Mouse (Mus musculus) cortical plate, adult 2 months (tissue): Measurements from ENCODE around the gene Arrdc5. TPM values are rescaled to one million over a fixed set of nuclear protein-coding genes. Genes with fewer than 3 reads are reported as not detected.

Source experiments
- H3K27ac ChIP-seq: fragments of 200-500 bp; 2 replicates; pipeline ENCODE4 v1.5.1; 2012; ENCODE audit warnings: low read length, control low read depth, inconsistent platforms; ENCODE audit not compliant: insufficient read depth
- H3K4me1 ChIP-seq: fragments of 200-500 bp; 2 replicates; pipeline ENCODE4 v1.6.1; 2011; ENCODE audit warnings: low read length; ENCODE audit not compliant: control insufficient read depth, insufficient read depth
- H3K4me3 ChIP-seq: fragments of 200-500 bp; 2 replicates; pipeline ENCODE4 v1.5.1; 2011; ENCODE audit warnings: mild to moderate bottlenecking, low read length, control low read depth; ENCODE audit not compliant: insufficient read depth
- CTCF ChIP-seq: fragments of 200-500 bp; IDR thresholded peaks from 2 replicates; pipeline ENCODE4 v1.5.1; 2011; ENCODE audit warnings: mild to moderate bottlenecking, control low read depth, low read length; ENCODE audit not compliant: insufficient read depth; ENCODE audit errors: extremely low read depth
- POLR2A ChIP-seq: fragments of 200-500 bp; IDR thresholded peaks from 2 replicates; pipeline ENCODE4 v1.6.1; 2011; ENCODE audit warnings: mild to moderate bottlenecking, low read length, control low read depth; ENCODE audit not compliant: insufficient read depth; ENCODE audit errors: extremely low read depth
- polyA plus RNA-seq: library from polyadenylated mRNA; depleted of rRNA; stranded (reverse); fragments of >200 nt; gene quantifications from 2 replicates; pipeline ENCODE4 v1.2.3, GENCODE M21; 2012; rRNA removed

The Arrdc5 gene
- not detected in 2 replicates for polyA plus RNA-seq

GRCm38 (mm10) chr17:56300186-56300585 lies at the start of gene Arrdc5:
Gene Arrdc5 (minus strand): TSS chr17:56300286.
- no peak within 1 kb of the TSS for H3K4me3 ChIP-seq
- no peaks in the 10 kb centered on the region for H3K4me1 ChIP-seq
- H3K27ac ChIP-seq: no peak within 1 kb of the TSS
- TF ChIP-seq CTCF (no peak), POLR2A (no peak)

- Histone ChIP-seq H3K27ac (no peak overlapping the region), H3K4me1 (no peaks in the 10 kb centered on the region)
- TF ChIP-seq POLR2A (no peak), CTCF (no peak)
These were observed 48.5 kb upstream of the Arrdc5 start for GRCm38 (mm10) chr17:56348586-56348985.

GRCm38 (mm10) chr17:56348128-56348527 lies 48.0 kb upstream of the Arrdc5 start:
- no peak overlapping the region for H3K4me3 ChIP-seq
- no peak for TF ChIP-seq POLR2A
- no peak for TF ChIP-seq CTCF

More at GRCm38 (mm10) chr17:56348586-56348985, 48.5 kb upstream of the Arrdc5 start:
- H3K4me3 ChIP-seq: no peak overlapping the region

GRCm38 (mm10) chr17:56345364-56345763 lies 45.3 kb upstream of the Arrdc5 start:
- TF ChIP-seq CTCF (no peak), POLR2A (no peak)
- Histone ChIP-seq H3K27ac (no peak overlapping the region), H3K4me3 (no peak overlapping the region), H3K4me1 (peaks cover 2% of the 10 kb centered on the region; the same call in 1 of the 2 replicates)

More at GRCm38 (mm10) chr17:56348128-56348527, 48.0 kb upstream of the Arrdc5 start:
- H3K27ac ChIP-seq: no peak overlapping the region
- no peaks in the 10 kb centered on the region for H3K4me1 ChIP-seq

- Histone ChIP-seq H3K4me3 (no peak overlapping the region), H3K4me1 (peaks cover 2% of the 10 kb centered on the region), H3K27ac (no peak overlapping the region)
- no peak for TF ChIP-seq POLR2A
- TF ChIP-seq CTCF: no peak
These were observed 43.4 kb upstream of the Arrdc5 start for GRCm38 (mm10) chr17:56343466-56343865.

- H3K4me1 ChIP-seq: peaks cover 7% of the 10 kb centered on the region
- no peak overlapping the region for H3K4me3 ChIP-seq
- no peak for TF ChIP-seq POLR2A
- TF ChIP-seq CTCF: no peak
- H3K27ac ChIP-seq: no peak overlapping the region
These were observed 40.6 kb upstream of the Arrdc5 start for GRCm38 (mm10) chr17:56340717-56341116.

- TF ChIP-seq POLR2A (no peak), CTCF (0 out of 2 replicates have a peak, but pooled peaks have one; percentile 15)
- peaks cover 9% of the 10 kb centered on the region for H3K4me1 ChIP-seq
- H3K4me3 ChIP-seq: no peak overlapping the region
- no peak overlapping the region for H3K27ac ChIP-seq
These were observed 38.8 kb upstream of the Arrdc5 start for GRCm38 (mm10) chr17:56338909-56339308.

- Histone ChIP-seq H3K4me3 (no peak overlapping the region), H3K27ac (no peak overlapping the region), H3K4me1 (peaks cover 9% of the 10 kb centered on the region)
- TF ChIP-seq POLR2A (no peak), CTCF (no peak)
These were observed 37.7 kb upstream of the Arrdc5 start for GRCm38 (mm10) chr17:56337791-56338190.

GRCm38 (mm10) chr17:56337190-56337589 lies 37.1 kb upstream of the Arrdc5 start:
- no peak overlapping the region for H3K4me3 ChIP-seq
- peaks cover 9% of the 10 kb centered on the region for H3K4me1 ChIP-seq
- TF ChIP-seq CTCF (peak; percentile 36), POLR2A (no peak)
- no peak overlapping the region for H3K27ac ChIP-seq

- TF ChIP-seq CTCF (peak; percentile 28; the same call in 1 of the 2 replicates), POLR2A (no peak)
- H3K27ac ChIP-seq: no peak overlapping the region
- H3K4me3 ChIP-seq: no peak overlapping the region
- peaks cover 12% of the 10 kb centered on the region; the same call in 1 of the 2 replicates for H3K4me1 ChIP-seq
These were observed 32.9 kb upstream of the Arrdc5 start for GRCm38 (mm10) chr17:56332987-56333386.

- no peak overlapping the region for H3K27ac ChIP-seq
- TF ChIP-seq POLR2A (no peak), CTCF (no peak)
- H3K4me3 ChIP-seq: no peak overlapping the region
- peaks cover 13% of the 10 kb centered on the region; the same call in 1 of the 2 replicates for H3K4me1 ChIP-seq
These were observed 31.2 kb upstream of the Arrdc5 start for GRCm38 (mm10) chr17:56331256-56331655.
